Mouse (Mus musculus) embryonic stem cell, embryonic (primary cell): ENCODE measurements at regions not wholly inside any gene's neighbourhood (a gene's known extent, or its start where the extent isn't known, plus 50 kb on each side); places are given as distances from the start of the nearest gene placed in this dataset.

Experiments used
- CTCF ChIA-PET, 4 experiments: fragments of 300-600 bp in 2 of 4; fragments of 350-600 bp in 2 of 4; sonication (Branson Sonifier 250); formaldehyde crosslinking; loops; one replicate each; lab custom pipeline; 2022; ENCODE audit warnings: inconsistent platforms in 2 of 4; lab: Charles Lee
- POLR2A ChIA-PET, 4 experiments: fragments of 300-600 bp in 2 of 4; fragments of 350-600 bp in 2 of 4; sonication (Branson Sonifier 250); formaldehyde crosslinking; loops; one replicate each; lab custom pipeline; 2022; ENCODE audit warnings: antibody characterized with exemption in 4 of 4, inconsistent platforms in 1 of 4; lab: Charles Lee

GRCm38 (mm10) chr8:26815020-26815584, 162.0 kb upstream of the Zfp703 start:
- ChIA-PET CTCF (no interaction called here), POLR2A (interaction anchor here in 1 of 4 experiments (0.5 kb wide), 1 partner anchor 466 kb away, joined by 3 read pairs; no protein-coding TSS in a partner anchor)

GRCm38 (mm10) chr8:26816977-26817376, 160.1 kb upstream of the Zfp703 start:
- CTCF ChIA-PET: interaction anchor here in 1 of 4 experiments (0.6 kb wide), 1 partner anchor 159 kb away, joined by 3 read pairs; no protein-coding TSS in a partner anchor
- POLR2A ChIA-PET: no interaction called here

GRCm38 (mm10) chr8:26824189-26824941, 152.8 kb upstream of the Zfp703 start:
- ChIA-PET POLR2A (no interaction called here), CTCF (interaction anchor here in 1 of 4 experiments (0.6 kb wide), 1 partner anchor 21 kb away, joined by 3 read pairs; no protein-coding TSS in a partner anchor)

GRCm38 (mm10) chr8:26828311-26828909, 148.7 kb upstream of the Zfp703 start:
- ChIA-PET POLR2A (interaction anchor here in 2 of 4 experiments (0.5 kb wide), 2 partner anchors 25 to 26 kb away, joined by 3 to 5 read pairs; no protein-coding TSS in a partner anchor), CTCF (interaction anchor here in 1 of 4 experiments (0.6 kb wide), 1 partner anchor 25 kb away, joined by 3 read pairs; no protein-coding TSS in a partner anchor)

GRCm38 (mm10) chr8:26829313-26829712, 147.8 kb upstream of the Zfp703 start:
- ChIA-PET CTCF (no interaction called here), POLR2A (interaction anchor here in 1 of 4 experiments (0.5 kb wide), 1 partner anchor 25 kb away, joined by 5 read pairs; no protein-coding TSS in a partner anchor)

- ChIA-PET CTCF (no interaction called here), POLR2A (no interaction called here)
These were observed 146.0 kb upstream of the Zfp703 start for GRCm38 (mm10) chr8:26831148-26831547.

GRCm38 (mm10) chr8:26831790-26832189, 145.3 kb upstream of the Zfp703 start:
- CTCF ChIA-PET: no interaction called here
- POLR2A ChIA-PET: no interaction called here

GRCm38 (mm10) chr8:26832546-26832945, 144.6 kb upstream of the Zfp703 start:
- ChIA-PET CTCF (no interaction called here), POLR2A (no interaction called here)

GRCm38 (mm10) chr8:26833297-26833696, 143.8 kb upstream of the Zfp703 start:
- ChIA-PET POLR2A (no interaction called here), CTCF (no interaction called here)

- CTCF ChIA-PET: no interaction called here
- POLR2A ChIA-PET: no interaction called here
These were observed 143.3 kb upstream of the Zfp703 start for GRCm38 (mm10) chr8:26833784-26834183.

GRCm38 (mm10) chr8:26834604-26835003, 142.5 kb upstream of the Zfp703 start:
- POLR2A ChIA-PET: no interaction called here
- CTCF ChIA-PET: no interaction called here

GRCm38 (mm10) chr8:26835076-26835475, 142.0 kb upstream of the Zfp703 start:
- ChIA-PET CTCF (no interaction called here), POLR2A (interaction anchor here in 2 of 4 experiments (1.2 to 1.5 kb wide), 2 partner anchors 10 to 12 kb away, joined by 3 read pairs; no protein-coding TSS in a partner anchor)

GRCm38 (mm10) chr8:26835616-26836015, 141.5 kb upstream of the Zfp703 start:
- POLR2A ChIA-PET: interaction anchor here in 2 of 4 experiments (1.0 to 1.5 kb wide), 3 partner anchors 10 to 15 kb away, joined by 3 read pairs; no protein-coding TSS in a partner anchor

GRCm38 (mm10) chr8:26836552-26836951, 140.6 kb upstream of the Zfp703 start:
- ChIA-PET POLR2A (interaction anchor here in 1 of 4 experiments (1.0 kb wide), 1 partner anchor 14 kb away, joined by 3 read pairs; no protein-coding TSS in a partner anchor), CTCF (no interaction called here)

More at GRCm38 (mm10) chr8:26835616-26836015, 141.5 kb upstream of the Zfp703 start:
- CTCF ChIA-PET: no interaction called here

- ChIA-PET CTCF (interaction anchor here in 2 of 4 experiments (0.6 to 1.1 kb wide), 2 partner anchors 338 to 495 kb away, joined by 3 to 6 read pairs; no protein-coding TSS in a partner anchor), POLR2A (interaction anchor here in 2 of 4 experiments (0.7 kb wide), 2 partner anchors 128 to 1392 kb away, joined by 3 to 5 read pairs; no protein-coding TSS in a partner anchor)
These were observed 136.8 kb upstream of the Zfp703 start for GRCm38 (mm10) chr8:26840286-26840685.

- ChIA-PET POLR2A (interaction anchor here in 2 of 4 experiments (0.6 to 0.7 kb wide), 4 partner anchors 127 to 1957 kb away, joined by 3 to 5 read pairs (median 3); no protein-coding TSS in a partner anchor), CTCF (interaction anchor here in 1 of 4 experiments (0.6 to 1.1 kb wide), 2 partner anchors 496 to 536 kb away, joined by 3 read pairs; no protein-coding TSS in a partner anchor)
These were observed 136.1 kb upstream of the Zfp703 start for GRCm38 (mm10) chr8:26840745-26841680.

GRCm38 (mm10) chr8:26843714-26844113, 133.4 kb upstream of the Zfp703 start:
- POLR2A ChIA-PET: interaction anchor here in 2 of 4 experiments (0.6 to 2.5 kb wide), 2 partner anchors 37 to 992 kb away, joined by 3 to 7 read pairs; no protein-coding TSS in a partner anchor
- CTCF ChIA-PET: interaction anchor here in 1 of 4 experiments (0.6 kb wide), 1 partner anchor 11 kb away, joined by 8 read pairs; no protein-coding TSS in a partner anchor
